In the genomic region with DNA sequence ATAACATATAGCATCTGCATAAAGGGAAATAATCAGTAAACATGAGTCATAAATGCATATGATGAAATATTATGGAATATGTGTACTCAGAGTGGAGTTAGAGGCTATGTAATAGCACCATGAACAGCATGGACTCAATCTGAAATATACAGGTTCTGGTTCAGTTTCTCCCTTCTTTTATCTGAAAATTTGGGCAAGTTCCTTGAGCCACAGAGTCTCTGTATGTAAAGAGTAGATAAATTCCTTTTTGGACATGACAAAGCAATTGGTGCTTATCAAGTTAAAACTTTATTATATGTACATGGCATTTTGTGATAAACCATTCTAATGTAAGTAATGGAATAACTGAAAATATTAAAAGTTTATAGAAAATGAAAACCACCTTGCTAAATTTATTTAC, we compare ENCODE assay signal across 33 mouse cellular contexts. TPM values are rescaled to one million over a fixed set of nuclear protein-coding genes. Genes with fewer than 3 reads are reported as not detected.
DNase-seq lines count a peak whose midpoint lies in the region; ATAC-seq and TF ChIP-seq lines count a peak whose summit lies in the region.
"Had no signal": no experiment of that assay in that cellular context is flagged by ENCODE, and none has a peak within 500 bp of the region (broad histone marks: within the 10 kb centered on the region; RNA-seq: fewer than 3 reads in every experiment).

No protein-coding gene starts in this region.

- H3K27ac ChIP-seq in liver, embryonic 14.5 days, result no peak overlapping the region
- H3K27ac ChIP-seq in liver, embryonic 12.5 days, result no peak overlapping the region
- H3K27ac ChIP-seq in embryonic facial prominence, embryonic 10.5 days (replicated peaks), result no peak overlapping the region
- H3K27ac ChIP-seq in forebrain, postnatal 0 days (ENCODE audit: low read depth, low read length), result no peak overlapping the region
- H3K27ac ChIP-seq: embryonic facial prominence, embryonic 13.5 days; forebrain, embryonic 12.5 days; forebrain, embryonic 15.5 days; gastrocnemius, adult 2 months; hindbrain, embryonic 12.5 days; hindbrain, embryonic 15.5 days; intestine, embryonic 15.5 days had no signal

- TF ChIP-seq EP300 in liver, embryonic 14.5 days (IDR thresholded peaks at IDR 0.05; ENCODE audit: low read depth), result no peak

- no peak for TF ChIP-seq CTCF in liver, embryonic 14.5 days (IDR thresholded peaks at IDR 0.05; ENCODE audit: low read depth)
- no peak for TF ChIP-seq CTCF in G1E (IDR thresholded peaks at IDR 0.05; ENCODE audit: low read depth, low read length)
- no peak for TF ChIP-seq CTCF in forebrain, postnatal 0 days (IDR thresholded peaks at IDR 0.05; ENCODE audit: low read depth)

- H3K4me3 ChIP-seq in liver, embryonic 14.5 days (ENCODE audit: insufficient read depth in 1 of 2, low read depth in 2 of 2, low read length in 2 of 2), result no peak overlapping the region
- H3K4me3 ChIP-seq in liver, embryonic 12.5 days, result no peak overlapping the region
- no peak overlapping the region for H3K4me3 ChIP-seq in G1E (ENCODE audit: low read depth, low read length)
- no peak overlapping the region for H3K4me3 ChIP-seq in embryonic facial prominence, embryonic 10.5 days
- H3K4me3 ChIP-seq in forebrain, postnatal 0 days (ENCODE audit: low read depth, low read length), result no peak overlapping the region
- H3K4me3 ChIP-seq: embryonic facial prominence, embryonic 13.5 days; erythroblast, embryonic 14.5 days; forebrain, embryonic 12.5 days; forebrain, embryonic 15.5 days; gastrocnemius, adult 2 months; hindbrain, embryonic 12.5 days; hindbrain, embryonic 15.5 days; intestine, embryonic 15.5 days had no signal

- no peaks in the 10 kb centered on the region for H3K4me1 ChIP-seq in liver, embryonic 14.5 days (replicated peaks; ENCODE audit: control insufficient read depth in 2 of 2, insufficient read depth in 2 of 2, low read length in 1 of 2)
- no peaks in the 10 kb centered on the region for H3K4me1 ChIP-seq in liver, embryonic 12.5 days
- H3K4me1 ChIP-seq in G1E (ENCODE audit: insufficient read depth, low read depth, low read length), result no peaks in the 10 kb centered on the region
- no peaks in the 10 kb centered on the region for H3K4me1 ChIP-seq in embryonic facial prominence, embryonic 10.5 days
- H3K4me1 ChIP-seq in forebrain, postnatal 0 days (ENCODE audit: insufficient read depth), result no peaks in the 10 kb centered on the region
- H3K4me1 ChIP-seq: embryonic facial prominence, embryonic 13.5 days; forebrain, embryonic 12.5 days; forebrain, embryonic 15.5 days; hindbrain, embryonic 12.5 days; hindbrain, embryonic 15.5 days; intestine, embryonic 15.5 days had no signal

- no peaks in the 10 kb centered on the region for H3K9me3 ChIP-seq in liver, embryonic 14.5 days (ENCODE audit: control insufficient read depth, low read length)
- no peaks in the 10 kb centered on the region for H3K9me3 ChIP-seq in liver, embryonic 12.5 days (replicated peaks)
- no peaks in the 10 kb centered on the region for H3K9me3 ChIP-seq in G1E (replicated peaks)
- H3K9me3 ChIP-seq in embryonic facial prominence, embryonic 10.5 days, result no peaks in the 10 kb centered on the region
- no peaks in the 10 kb centered on the region for H3K9me3 ChIP-seq in forebrain, postnatal 0 days (ENCODE audit: low read length)
- H3K9me3 ChIP-seq: embryonic facial prominence, embryonic 13.5 days; forebrain, embryonic 12.5 days; forebrain, embryonic 15.5 days; hindbrain, embryonic 12.5 days; hindbrain, embryonic 15.5 days; intestine, embryonic 15.5 days had no signal

- DNase-seq in liver, embryonic 14.5 days (ENCODE audit: low read depth in 3 of 3, low spot score in 3 of 3), result no peak
- no peak for DNase-seq in G1E (ENCODE audit: low spot score)
- DNase-seq in c-Kit-positive CD71-positive TER-119-positive erythroid progenitor cells, embryonic 14.5 days (ENCODE audit: low spot score), result peak; percentile 7
- no peak for DNase-seq in embryonic facial prominence, embryonic 10.5 days (ENCODE audit: low spot score)
- DNase-seq in forebrain, postnatal 0 days, result no peak
- DNase-seq: adrenal gland, adult 8-10 months; adrenal gland, postnatal 25 days; cerebellum, adult 11 months; cerebellum, adult 2 months; cerebellum, adult 9-11 months; cerebellum, postnatal 25 days; gastrocnemius, adult 2 months; gastrocnemius, postnatal 14 days; heart, adult 11 months had no signal

- no peak overlapping the region for H3K4me2 ChIP-seq in liver, embryonic 14.5 days (ENCODE audit: low read depth)
- H3K4me2 ChIP-seq in liver, embryonic 12.5 days, result no peak overlapping the region
- H3K4me2 ChIP-seq in forebrain, postnatal 0 days (ENCODE audit: low read depth), result no peak overlapping the region
- H3K4me2 ChIP-seq: embryonic facial prominence, embryonic 13.5 days; forebrain, embryonic 12.5 days; forebrain, embryonic 15.5 days; heart, embryonic 11.5 days; hindbrain, embryonic 12.5 days; hindbrain, embryonic 15.5 days; intestine, embryonic 15.5 days had no signal

- no peak overlapping the region for H3K9ac ChIP-seq in liver, embryonic 14.5 days (replicated peaks)
- H3K9ac ChIP-seq in liver, embryonic 12.5 days, result no peak overlapping the region
- no peak overlapping the region for H3K9ac ChIP-seq in forebrain, postnatal 0 days
- H3K9ac ChIP-seq: embryonic facial prominence, embryonic 13.5 days; forebrain, embryonic 12.5 days; forebrain, embryonic 15.5 days; hindbrain, embryonic 12.5 days; hindbrain, embryonic 15.5 days; intestine, embryonic 15.5 days had no signal

- H3K27me3 ChIP-seq in liver, embryonic 14.5 days (ENCODE audit: control insufficient read depth, insufficient read depth, low read length), result no peaks in the 10 kb centered on the region
- H3K27me3 ChIP-seq in liver, embryonic 12.5 days (replicated peaks), result no peaks in the 10 kb centered on the region
- H3K27me3 ChIP-seq in G1E (ENCODE audit: insufficient read depth, low read length), result no peaks in the 10 kb centered on the region
- no peaks in the 10 kb centered on the region for H3K27me3 ChIP-seq in embryonic facial prominence, embryonic 10.5 days (replicated peaks; ENCODE audit: low read depth, poor library complexity, severe bottlenecking)
- H3K27me3 ChIP-seq in forebrain, postnatal 0 days (ENCODE audit: insufficient read depth, low read length), result no peaks in the 10 kb centered on the region
- H3K27me3 ChIP-seq: embryonic facial prominence, embryonic 13.5 days; forebrain, embryonic 12.5 days; forebrain, embryonic 15.5 days; hindbrain, embryonic 12.5 days; hindbrain, embryonic 15.5 days; intestine, embryonic 15.5 days had no signal

- peak; percentile 53; the same call in 1 of the 2 replicates for ATAC-seq in liver, embryonic 14.5 days (ENCODE audit: insufficient read depth)
- ATAC-seq in liver, embryonic 12.5 days, result no peak
- ATAC-seq in G1E (ENCODE audit: extremely low read depth, insufficient number of reproducible peaks, low FRiP score, poor library complexity, severe bottlenecking), result 0 out of 2 replicates have a peak, but pooled peaks have one; percentile 22
- ATAC-seq in forebrain, postnatal 0 days, result no peak
- ATAC-seq: activated CD4-positive, CD25-positive, alpha-beta regulatory T cell, adult 4 months; forebrain, embryonic 15.5 days; intestine, embryonic 15.5 days had no signal

- no peaks in the 10 kb centered on the region for H3K36me3 ChIP-seq in liver, embryonic 14.5 days (replicated peaks; ENCODE audit: control insufficient read depth, insufficient read depth, low read depth)
- H3K36me3 ChIP-seq in liver, embryonic 12.5 days, result no peaks in the 10 kb centered on the region
- H3K36me3 ChIP-seq in G1E (replicated peaks), result no peaks in the 10 kb centered on the region
- H3K36me3 ChIP-seq in embryonic facial prominence, embryonic 10.5 days (replicated peaks), result no peaks in the 10 kb centered on the region
- H3K36me3 ChIP-seq in forebrain, postnatal 0 days (ENCODE audit: insufficient read depth), result no peaks in the 10 kb centered on the region
- H3K36me3 ChIP-seq: embryonic facial prominence, embryonic 13.5 days; forebrain, embryonic 12.5 days; forebrain, embryonic 15.5 days; hindbrain, embryonic 12.5 days; hindbrain, embryonic 15.5 days; intestine, embryonic 15.5 days had no signal

RNA-seq across cellular contexts. Expression of gene Olfr825, which starts 1.4 kb away (rescaled TPM):
- not detected in 2 replicates for polyA plus RNA-seq in liver, embryonic 14.5 days (2012; rRNA removed)
- polyA plus RNA-seq in liver, embryonic 14.5 days (2014; fragmentation: Nextera tagmentation; extraction: Ambion mirVana), result not detected in 2 replicates
- not detected in 2 replicates for polyA plus RNA-seq in liver, embryonic 12.5 days (2016; fragmentation: Nextera tagmentation; extraction: Ambion mirVana)
- total RNA-seq in G1E (2014; fragmentation: Nextera tagmentation), result not detected in 2 replicates
- 0.12 and 0.27 TPM in 2 replicates for total RNA-seq in G1E (2017)
- polyA plus RNA-seq in G1E (2012), result not detected in 2 replicates
- polyA plus RNA-seq in embryonic facial prominence, embryonic 10.5 days (2016; fragmentation: Nextera tagmentation; extraction: Ambion mirVana), result not detected in 2 replicates
- not detected in 2 replicates for total RNA-seq in forebrain, postnatal 0 days (2014; rRNA removed)
- not detected in 2 replicates for polyA plus RNA-seq in forebrain, postnatal 0 days (2015; fragmentation: Nextera tagmentation; extraction: Ambion mirVana)
- total RNA-seq: adrenal gland, adult 8-10 months; adrenal gland, postnatal 25 days; common myeloid progenitor, adult 5-6 weeks; ES-E14; gastrocnemius, adult 2 months; gastrocnemius, postnatal 14 days; gastrocnemius, postnatal 4 days; heart, adult 8-10 months; heart, postnatal 25 days; hematopoietic stem cell, adult 5-6 weeks had no signal
- polyA plus RNA-seq: activated CD4-positive, CD25-positive, alpha-beta regulatory T cell, adult 4 months; brain, embryonic 14.5 days; cerebellum, adult 2 months; embryonic facial prominence, embryonic 13.5 days; erythroblast, embryonic 14.5 days; forebrain, embryonic 12.5 days; forebrain, embryonic 15.5 days; heart, embryonic 11.5 days; heart, embryonic 14.5 days; heart, postnatal 0 days; hindbrain, embryonic 12.5 days; hindbrain, embryonic 15.5 days; intestine, embryonic 15.5 days had no signal

RNA-seq across cellular contexts. Expression of gene Olfr826, which starts 18.8 kb away (rescaled TPM):
- not detected in 2 replicates for polyA plus RNA-seq in liver, embryonic 14.5 days (2012; rRNA removed)
- not detected in 2 replicates for polyA plus RNA-seq in liver, embryonic 14.5 days (2014; fragmentation: Nextera tagmentation; extraction: Ambion mirVana)
- polyA plus RNA-seq in liver, embryonic 12.5 days (2016; fragmentation: Nextera tagmentation; extraction: Ambion mirVana), result not detected in 2 replicates
- not detected in 2 replicates for total RNA-seq in G1E (2014; fragmentation: Nextera tagmentation)
- 0.16 TPM in 1 of 2 replicates, not detected in the other for total RNA-seq in G1E (2017)
- polyA plus RNA-seq in G1E (2012), result not detected in 2 replicates
- not detected in 2 replicates for polyA plus RNA-seq in embryonic facial prominence, embryonic 10.5 days (2016; fragmentation: Nextera tagmentation; extraction: Ambion mirVana)
- not detected in 2 replicates for total RNA-seq in forebrain, postnatal 0 days (2014; rRNA removed)
- polyA plus RNA-seq in forebrain, postnatal 0 days (2015; fragmentation: Nextera tagmentation; extraction: Ambion mirVana), result not detected in 2 replicates
- total RNA-seq: adrenal gland, adult 8-10 months; adrenal gland, postnatal 25 days; common myeloid progenitor, adult 5-6 weeks; ES-E14; gastrocnemius, adult 2 months; gastrocnemius, postnatal 14 days; gastrocnemius, postnatal 4 days; heart, adult 8-10 months; heart, postnatal 25 days; hematopoietic stem cell, adult 5-6 weeks had no signal
- polyA plus RNA-seq: brain, embryonic 14.5 days; cerebellum, adult 2 months; embryonic facial prominence, embryonic 13.5 days; erythroblast, embryonic 14.5 days; forebrain, embryonic 12.5 days; forebrain, embryonic 15.5 days; heart, embryonic 11.5 days; heart, embryonic 14.5 days; heart, postnatal 0 days; hindbrain, embryonic 12.5 days; hindbrain, embryonic 15.5 days; intestine, embryonic 15.5 days had no signal

RNA-seq across cellular contexts. Expression of gene Olfr824, which starts 35.4 kb away (rescaled TPM):
- polyA plus RNA-seq in liver, embryonic 14.5 days (2012; rRNA removed), result not detected in 2 replicates
- polyA plus RNA-seq in liver, embryonic 14.5 days (2014; fragmentation: Nextera tagmentation; extraction: Ambion mirVana), result not detected in 2 replicates
- polyA plus RNA-seq in liver, embryonic 12.5 days (2016; fragmentation: Nextera tagmentation; extraction: Ambion mirVana), result not detected in 2 replicates
- total RNA-seq in G1E (2014; fragmentation: Nextera tagmentation) (not detected in 2 replicates), G1E (2017) (0.27 TPM in 1 of 2 replicates, not detected in the other)
- polyA plus RNA-seq in G1E (2012), result not detected in 2 replicates
- not detected in 2 replicates for polyA plus RNA-seq in embryonic facial prominence, embryonic 10.5 days (2016; fragmentation: Nextera tagmentation; extraction: Ambion mirVana)
- not detected in 2 replicates for total RNA-seq in forebrain, postnatal 0 days (2014; rRNA removed)
- polyA plus RNA-seq in forebrain, postnatal 0 days (2015; fragmentation: Nextera tagmentation; extraction: Ambion mirVana), result not detected in 2 replicates
- total RNA-seq: adrenal gland, adult 8-10 months; adrenal gland, postnatal 25 days; common myeloid progenitor, adult 5-6 weeks; ES-E14; gastrocnemius, adult 2 months; gastrocnemius, postnatal 14 days; gastrocnemius, postnatal 4 days; heart, adult 8-10 months; heart, postnatal 25 days; hematopoietic stem cell, adult 5-6 weeks had no signal
- polyA plus RNA-seq: activated CD4-positive, CD25-positive, alpha-beta regulatory T cell, adult 4 months; brain, embryonic 14.5 days; cerebellum, adult 2 months; embryonic facial prominence, embryonic 13.5 days; erythroblast, embryonic 14.5 days; forebrain, embryonic 12.5 days; forebrain, embryonic 15.5 days; heart, embryonic 11.5 days; heart, embryonic 14.5 days; heart, postnatal 0 days; hindbrain, embryonic 12.5 days; hindbrain, embryonic 15.5 days; intestine, embryonic 15.5 days had no signal

RNA-seq across cellular contexts. Expression of gene Olfr827, which starts 49.0 kb away (rescaled TPM):
- polyA plus RNA-seq in liver, embryonic 14.5 days (2012; rRNA removed), result not detected in 2 replicates
- polyA plus RNA-seq in liver, embryonic 14.5 days (2014; fragmentation: Nextera tagmentation; extraction: Ambion mirVana), result not detected in 2 replicates
- not detected in 2 replicates for polyA plus RNA-seq in liver, embryonic 12.5 days (2016; fragmentation: Nextera tagmentation; extraction: Ambion mirVana)
- not detected in 2 replicates for total RNA-seq in G1E (2014; fragmentation: Nextera tagmentation)
- 0.06 and 0.33 TPM in 2 replicates for total RNA-seq in G1E (2017)
- polyA plus RNA-seq in G1E (2012), result not detected in 2 replicates
- not detected in 2 replicates for polyA plus RNA-seq in embryonic facial prominence, embryonic 10.5 days (2016; fragmentation: Nextera tagmentation; extraction: Ambion mirVana)
- not detected in 2 replicates for total RNA-seq in forebrain, postnatal 0 days (2014; rRNA removed)
- polyA plus RNA-seq in forebrain, postnatal 0 days (2015; fragmentation: Nextera tagmentation; extraction: Ambion mirVana), result not detected in 2 replicates
- total RNA-seq: adrenal gland, adult 8-10 months; adrenal gland, postnatal 25 days; common myeloid progenitor, adult 5-6 weeks; ES-E14; gastrocnemius, adult 2 months; gastrocnemius, postnatal 14 days; gastrocnemius, postnatal 4 days; heart, adult 8-10 months; heart, postnatal 25 days; hematopoietic stem cell, adult 5-6 weeks had no signal
- polyA plus RNA-seq: activated CD4-positive, CD25-positive, alpha-beta regulatory T cell, adult 4 months; brain, embryonic 14.5 days; cerebellum, adult 2 months; embryonic facial prominence, embryonic 13.5 days; forebrain, embryonic 12.5 days; forebrain, embryonic 15.5 days; heart, embryonic 11.5 days; heart, embryonic 14.5 days; heart, postnatal 0 days; hindbrain, embryonic 12.5 days; hindbrain, embryonic 15.5 days; intestine, embryonic 15.5 days had no signal

RNA-seq across cellular contexts. Expression of gene Olfr823, which starts 50.0 kb away (rescaled TPM):
- polyA plus RNA-seq in liver, embryonic 14.5 days (2012; rRNA removed), result not detected in 2 replicates
- polyA plus RNA-seq in liver, embryonic 14.5 days (2014; fragmentation: Nextera tagmentation; extraction: Ambion mirVana), result not detected in 2 replicates
- polyA plus RNA-seq in liver, embryonic 12.5 days (2016; fragmentation: Nextera tagmentation; extraction: Ambion mirVana), result not detected in 2 replicates
- not detected in 2 replicates for total RNA-seq in G1E (2014; fragmentation: Nextera tagmentation)
- total RNA-seq in G1E (2017), result not detected in 2 replicates
- polyA plus RNA-seq in G1E (2012), result not detected in 2 replicates
- polyA plus RNA-seq in embryonic facial prominence, embryonic 10.5 days (2016; fragmentation: Nextera tagmentation; extraction: Ambion mirVana), result not detected in 2 replicates
- total RNA-seq in forebrain, postnatal 0 days (2014; rRNA removed), result not detected in 2 replicates
- not detected in 2 replicates for polyA plus RNA-seq in forebrain, postnatal 0 days (2015; fragmentation: Nextera tagmentation; extraction: Ambion mirVana)
- total RNA-seq: adrenal gland, adult 8-10 months; adrenal gland, postnatal 25 days; common myeloid progenitor, adult 5-6 weeks; ES-E14; gastrocnemius, adult 2 months; gastrocnemius, postnatal 14 days; gastrocnemius, postnatal 4 days; heart, adult 8-10 months; heart, postnatal 25 days; hematopoietic stem cell, adult 5-6 weeks had no signal
- polyA plus RNA-seq: activated CD4-positive, CD25-positive, alpha-beta regulatory T cell, adult 4 months; brain, embryonic 14.5 days; cerebellum, adult 2 months; embryonic facial prominence, embryonic 13.5 days; erythroblast, embryonic 14.5 days; forebrain, embryonic 12.5 days; forebrain, embryonic 15.5 days; heart, embryonic 11.5 days; heart, embryonic 14.5 days; heart, postnatal 0 days; hindbrain, embryonic 12.5 days; hindbrain, embryonic 15.5 days; intestine, embryonic 15.5 days had no signal

Comparison
In these comparisons a context has a peak if more than half of its experiments do, and no peak if none do; other contexts are left out.
1. ATAC-seq: peak in liver, embryonic 14.5 days (single experiment) and G1E (single experiment); none in liver, embryonic 12.5 days (single experiment) and forebrain, postnatal 0 days (single experiment).